Mouse (Mus musculus): Measurements from ENCODE around the gene Ptpre.

- no peak for TF ChIP-seq CTCF (IDR thresholded peaks at IDR 0.05; ENCODE audit: low read depth, low read length)
- TF ChIP-seq GATA1 (IDR thresholded peaks at IDR 0.05; ENCODE audit: borderline replicate concordance, low read length), result no peak
- TF ChIP-seq TAL1 (conservative IDR thresholded peaks at IDR 0.05; ENCODE audit: low read depth, low read length), result no peak
- TF ChIP-seq GATA2 (IDR thresholded peaks at IDR 0.05; ENCODE audit: borderline replicate concordance, low read depth, low read length), result no peak
- TF ChIP-seq POLR2AphosphoS5 (IDR thresholded peaks at IDR 0.05; ENCODE audit: insufficient replicate concordance, low read depth, low read length), result no peak
Observed at GRCm38 (mm10) chr7:135517191-135517590, 20.1 kb upstream of the Ptpre start.
